Mouse (Mus musculus) testis, postnatal 10 days (tissue): Measurements from ENCODE around the gene Acpp.

Experiments
- DNase-seq: peaks from one replicate; pipeline ENCODE4 v3.0.0; 2021; ENCODE audit warnings: low spot score

The Acpp gene

DNA sequence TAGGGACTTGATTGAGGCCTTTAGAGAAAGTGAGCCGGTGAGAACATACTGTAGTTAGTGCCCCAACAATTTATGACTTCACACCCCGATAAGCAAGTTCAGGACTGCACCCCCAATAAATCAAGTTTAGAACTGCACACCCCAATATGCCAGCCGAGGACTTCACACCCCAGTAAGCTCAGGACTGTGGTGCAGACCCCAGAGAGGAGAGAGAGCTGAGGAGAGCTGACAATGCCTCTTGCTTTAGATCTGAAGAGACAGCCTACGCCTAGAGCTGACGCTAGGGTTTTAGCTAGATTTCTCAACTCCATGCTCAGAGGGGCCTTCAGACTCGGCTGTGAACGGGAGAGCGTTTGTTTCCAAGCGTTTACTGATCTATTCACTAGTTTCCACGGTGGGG is 32.7 kb downstream of the Acpp start:
- DNase-seq: no peak

DNA sequence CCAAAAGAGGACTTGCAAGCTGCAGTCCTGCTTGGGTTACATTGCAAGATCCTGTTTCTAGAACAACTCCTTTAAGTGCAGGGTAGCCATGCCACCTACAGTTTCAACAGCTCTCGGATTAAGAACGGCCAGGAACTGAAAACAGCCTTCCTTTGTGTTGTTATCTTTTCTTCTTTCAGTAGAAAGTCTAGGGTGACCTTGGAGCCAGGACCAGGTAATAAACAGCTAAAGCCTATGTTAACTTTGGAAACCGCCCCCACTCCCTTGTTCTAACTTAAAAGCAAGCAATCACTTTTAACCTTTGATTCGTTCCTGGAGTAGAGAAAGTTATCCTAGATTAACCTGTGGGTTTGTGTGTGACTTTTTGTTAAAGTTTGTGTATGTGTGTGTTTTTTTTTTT is 33.2 kb downstream of the Acpp start:
- no peak for DNase-seq

DNA sequence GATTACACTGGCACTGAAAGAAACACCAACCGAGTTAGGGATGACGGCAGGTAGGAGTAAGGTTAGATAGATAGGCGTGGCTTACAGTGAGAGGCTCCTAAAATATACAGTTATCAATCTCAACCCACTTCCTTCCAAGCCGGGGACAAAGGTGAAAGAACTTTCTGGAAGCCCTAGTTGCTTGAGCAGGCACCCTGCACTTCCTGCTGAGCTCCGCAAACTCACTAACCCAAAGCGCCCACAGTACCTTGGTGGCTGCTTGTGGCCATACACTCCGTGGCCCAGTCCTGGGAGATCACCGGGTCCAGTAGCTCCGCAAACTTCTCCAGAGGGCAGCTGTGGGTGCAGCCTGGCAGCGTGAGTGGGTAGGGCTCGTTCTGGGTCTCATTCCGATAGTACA is 37.0 kb downstream of the Acpp start:
- no peak for DNase-seq

DNA sequence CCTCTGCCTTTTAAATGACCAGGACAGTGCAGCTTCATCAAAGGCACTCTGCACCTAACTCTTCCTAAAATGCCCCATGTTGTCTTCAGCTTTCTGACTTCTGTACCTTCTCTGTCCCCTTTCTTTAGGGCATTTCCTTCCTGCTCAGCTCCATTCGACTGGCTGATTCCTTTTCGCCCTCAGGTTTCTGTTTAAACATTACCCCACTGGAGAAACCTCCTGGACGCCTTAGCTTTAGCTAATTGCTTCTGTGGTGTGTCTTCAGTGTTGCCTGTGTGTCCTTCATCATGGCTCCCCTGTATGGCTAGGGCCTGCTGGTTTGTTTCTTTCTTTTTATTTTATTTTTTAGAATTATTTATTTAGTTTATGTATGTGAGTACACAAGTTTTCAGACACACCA is 40.5 kb downstream of the Acpp start:
- no peak for DNase-seq

DNA sequence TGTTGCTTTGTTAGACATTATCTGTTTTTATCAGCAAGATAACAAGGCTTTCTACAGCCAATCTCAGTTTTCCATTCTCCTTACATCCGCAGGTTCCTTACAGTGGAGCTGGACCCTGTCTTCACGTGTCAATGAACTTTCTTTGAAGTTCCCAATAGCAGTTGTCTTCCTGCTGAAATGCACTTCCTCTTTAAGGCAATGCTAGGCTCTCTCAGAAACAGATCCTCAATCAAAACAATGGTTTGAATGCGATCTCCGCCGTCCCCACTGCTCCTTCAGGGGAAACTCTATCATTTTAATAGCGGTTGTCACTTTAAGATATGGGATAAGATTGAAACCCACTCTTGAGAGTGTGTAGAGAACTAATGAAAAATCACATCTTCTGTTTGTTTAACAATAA is 52.6 kb downstream of the Acpp start:
- no peak for DNase-seq

DNA sequence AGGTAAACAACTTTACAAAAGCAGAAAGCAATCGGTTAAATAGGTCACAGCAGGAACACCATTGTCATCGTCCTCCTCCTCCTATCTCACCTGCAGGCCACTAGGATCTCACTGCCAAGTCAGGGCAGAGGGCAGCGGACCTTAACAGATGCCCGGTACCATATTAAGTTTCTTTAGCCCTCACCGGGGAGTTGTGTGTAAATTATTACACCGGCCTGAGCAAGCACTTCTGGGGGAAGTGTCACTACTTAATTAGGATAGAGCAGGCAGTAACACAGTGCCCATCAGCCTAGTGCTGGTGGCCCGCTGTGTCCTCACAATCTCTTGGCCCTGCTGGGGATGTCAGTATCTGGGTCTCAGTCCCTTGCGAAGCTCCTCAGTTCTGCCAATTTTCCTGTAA is 55.0 kb downstream of the Acpp start:
- no peak for DNase-seq

DNA sequence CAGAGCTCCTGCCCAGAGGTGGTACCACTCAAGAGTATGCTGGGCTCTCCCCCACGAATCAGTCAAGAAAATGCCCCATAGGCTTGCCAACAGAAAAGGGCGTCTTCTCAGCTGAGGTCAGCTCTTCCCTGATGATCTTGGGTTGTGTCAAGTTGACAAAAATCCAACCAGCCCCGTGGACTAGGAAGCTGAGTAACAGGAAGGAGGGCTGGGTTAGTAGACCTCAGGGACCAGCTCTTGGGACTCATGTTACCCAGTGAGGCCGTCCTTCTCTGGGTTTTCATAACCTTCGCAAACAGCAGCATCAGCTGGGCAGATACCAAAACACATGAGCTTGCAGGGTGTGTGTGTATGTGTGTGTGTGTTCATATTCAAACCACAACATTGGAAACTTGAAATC is 55.8 kb downstream of the Acpp start:
- no peak for DNase-seq

DNA sequence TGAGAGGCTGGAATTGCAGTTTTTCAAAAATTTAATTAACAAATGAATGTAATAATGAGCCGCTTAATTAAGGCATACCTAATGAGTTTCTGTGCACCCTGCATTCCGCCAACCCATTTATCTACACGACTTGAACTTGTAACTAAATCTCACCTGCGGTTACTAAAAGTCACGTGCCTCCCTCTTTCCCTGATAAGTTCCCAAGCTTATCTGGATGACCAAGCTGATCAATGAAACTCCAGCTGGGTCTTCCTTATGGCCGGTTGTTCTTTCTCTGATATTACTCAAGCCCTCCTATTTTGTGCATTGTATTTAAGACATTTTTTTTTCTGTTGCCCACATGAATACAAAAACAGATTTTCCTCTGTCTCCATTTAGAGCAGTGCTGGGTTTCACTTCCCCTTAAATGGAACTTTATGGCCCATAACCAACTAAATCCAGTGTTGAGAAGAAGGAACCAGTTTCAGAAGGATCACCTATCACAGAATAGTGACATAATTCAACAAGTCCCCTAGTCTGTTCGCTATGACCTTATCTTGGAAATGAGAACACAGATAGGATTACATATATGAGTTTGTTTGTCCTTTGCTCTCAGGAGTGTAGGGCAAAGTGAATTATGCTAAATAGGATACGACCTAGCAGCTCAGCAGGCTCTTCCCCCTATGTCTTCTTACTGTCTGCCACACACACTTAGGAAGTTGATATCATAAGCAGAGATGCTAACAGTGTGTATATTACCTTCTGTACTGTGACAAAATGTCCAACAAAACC is 56.6 kb downstream of the Acpp start:
- DNase-seq: no peak

DNA sequence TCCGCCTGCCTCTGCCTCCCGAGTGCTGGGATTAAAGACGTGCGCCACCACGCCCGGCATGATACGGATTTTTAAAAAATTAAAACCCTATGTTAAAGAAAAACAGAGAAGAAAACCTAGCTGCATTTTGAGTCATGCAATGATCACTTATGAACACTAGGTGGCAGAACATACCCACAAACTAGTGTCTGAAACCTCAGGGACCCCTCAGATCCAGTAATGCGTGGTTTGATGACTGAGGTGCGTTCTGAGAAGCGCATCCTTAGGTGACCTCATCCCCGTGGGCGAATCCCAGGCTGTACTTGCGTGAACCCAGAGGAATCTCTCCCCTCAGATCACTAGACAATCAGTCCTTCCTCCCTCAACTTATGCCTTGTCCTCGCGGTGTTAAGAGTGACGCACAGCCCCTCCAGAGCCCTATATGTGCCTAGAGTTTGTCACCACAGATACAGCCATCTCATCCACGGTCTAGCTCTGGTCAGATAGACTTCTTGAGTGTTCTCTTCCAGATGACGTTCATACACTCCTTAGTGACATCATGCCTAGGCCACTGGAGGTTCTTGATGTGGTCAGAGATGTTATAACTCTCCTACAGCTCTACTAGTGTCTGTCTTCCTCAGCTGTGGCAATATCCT is 59.9 kb downstream of the Acpp start:
- DNase-seq: no peak

DNA sequence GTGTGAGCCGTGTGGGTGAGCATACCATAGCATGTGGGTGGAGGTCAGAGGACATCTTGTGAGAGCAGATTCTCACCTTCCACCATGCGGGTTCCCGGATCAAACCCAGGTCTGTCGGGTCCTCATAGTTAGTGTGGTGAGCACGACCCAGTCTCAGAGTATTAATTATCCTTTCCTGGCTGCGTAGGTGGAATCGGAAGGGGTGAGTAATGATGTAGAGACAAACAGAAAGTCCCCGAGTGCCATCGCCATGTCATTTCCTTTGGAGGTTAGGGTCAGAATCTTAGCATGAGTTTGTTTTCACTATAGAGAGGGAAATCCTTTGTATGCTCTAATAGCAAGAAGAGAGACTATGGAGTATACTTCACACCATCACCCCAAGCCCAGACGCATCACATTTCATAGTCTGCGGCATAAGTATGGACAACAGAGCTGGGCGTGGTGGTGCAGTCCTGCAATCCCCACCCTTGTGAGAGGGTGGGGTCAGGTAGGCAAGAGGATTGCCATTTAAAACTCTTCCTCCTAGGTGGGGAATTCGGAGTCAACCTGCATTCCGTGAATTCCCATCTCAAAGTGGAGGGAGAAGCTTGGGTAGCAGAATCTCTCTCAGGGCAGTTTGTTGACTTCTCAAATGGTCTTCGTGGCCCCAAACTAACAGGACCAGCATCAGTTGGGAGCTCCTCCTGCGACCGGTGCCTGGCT is 62.3 kb downstream of the Acpp start:
- DNase-seq: no peak

DNA sequence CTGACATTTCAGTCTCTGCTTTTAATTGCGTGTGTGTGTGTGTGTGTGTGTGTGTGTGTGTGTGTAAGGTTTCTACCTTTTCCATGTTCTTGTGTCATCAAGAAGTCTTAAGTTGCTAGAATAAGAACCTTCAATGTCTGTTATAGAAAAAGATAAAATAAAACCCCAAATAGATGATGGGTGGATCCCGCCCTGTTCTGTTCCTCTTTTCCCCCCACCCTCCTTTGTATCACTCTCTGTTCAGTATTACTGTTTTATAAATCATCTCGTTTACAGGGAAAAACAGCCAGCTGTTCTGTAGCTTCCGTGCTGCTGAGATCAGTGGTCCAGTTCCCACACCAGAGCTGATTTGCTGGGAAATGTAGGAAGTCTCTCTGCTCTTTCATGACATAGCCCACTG is 65.5 kb downstream of the Acpp start:
- no peak for DNase-seq

DNA sequence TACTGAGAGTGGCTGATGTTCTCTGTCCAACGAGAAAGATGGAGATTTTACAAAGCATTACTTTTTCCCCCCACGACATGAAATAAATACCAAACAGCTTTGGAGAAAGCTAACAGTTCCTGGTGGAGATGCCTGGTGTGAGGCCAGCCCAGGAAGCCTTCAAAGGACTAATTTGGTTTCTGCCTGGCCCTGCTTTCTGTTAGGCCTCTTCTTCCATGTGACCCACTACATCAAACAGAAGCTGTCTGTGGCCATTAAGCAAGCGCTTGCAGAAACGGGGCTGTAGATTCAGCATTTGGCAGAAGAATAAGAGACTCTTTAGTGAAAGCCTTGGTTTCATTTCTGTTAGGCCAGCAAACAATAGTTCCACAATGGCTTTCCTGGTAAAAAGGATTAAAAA is 65.9 kb downstream of the Acpp start:
- DNase-seq: no peak

DNA sequence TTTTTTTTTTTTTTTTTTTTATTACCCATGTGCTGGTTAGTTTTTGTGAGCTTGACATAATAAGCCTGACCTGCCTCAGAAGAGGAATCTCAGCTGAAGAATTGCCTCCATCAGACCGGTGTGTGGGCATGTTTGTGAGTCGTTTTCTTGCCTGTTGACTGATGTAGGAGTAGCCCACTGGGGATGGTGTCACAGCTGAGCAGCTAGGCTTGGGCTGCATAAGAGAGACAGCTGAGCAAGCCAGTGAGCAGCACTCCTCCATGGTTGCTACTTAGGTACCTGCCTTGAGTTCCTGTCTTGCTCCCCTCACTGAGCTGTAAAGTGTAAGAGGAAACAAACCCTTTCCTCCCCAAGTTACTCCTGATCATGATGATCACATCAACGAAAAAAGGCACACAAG is 67.6 kb downstream of the Acpp start:
- DNase-seq: no peak

DNA sequence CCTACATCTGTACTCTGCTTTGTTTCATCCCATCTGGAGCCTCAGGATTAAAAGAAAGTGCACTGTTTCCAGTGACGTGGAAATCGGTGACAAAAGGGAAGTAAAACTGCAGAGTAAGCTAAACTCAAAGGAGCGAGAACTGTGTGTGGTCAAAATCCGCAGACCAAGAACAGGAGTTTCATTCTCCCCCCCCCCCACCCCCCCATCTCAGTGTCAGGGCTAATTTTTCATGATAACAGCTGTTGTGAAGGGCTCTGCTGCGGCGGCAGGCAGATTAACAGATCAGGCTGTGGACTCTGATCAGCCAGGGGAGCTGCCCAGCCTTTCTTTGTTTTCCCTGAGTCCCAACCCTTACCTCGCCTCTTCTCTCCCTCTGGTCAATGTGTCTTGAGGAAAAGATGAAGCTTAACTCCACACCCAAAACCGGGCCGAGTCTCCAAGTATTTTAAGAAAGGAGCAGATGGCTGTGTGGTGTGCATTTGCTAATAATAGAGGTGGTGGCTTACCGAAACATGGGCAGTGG is 68.1 kb downstream of the Acpp start:
- no peak for DNase-seq

DNA sequence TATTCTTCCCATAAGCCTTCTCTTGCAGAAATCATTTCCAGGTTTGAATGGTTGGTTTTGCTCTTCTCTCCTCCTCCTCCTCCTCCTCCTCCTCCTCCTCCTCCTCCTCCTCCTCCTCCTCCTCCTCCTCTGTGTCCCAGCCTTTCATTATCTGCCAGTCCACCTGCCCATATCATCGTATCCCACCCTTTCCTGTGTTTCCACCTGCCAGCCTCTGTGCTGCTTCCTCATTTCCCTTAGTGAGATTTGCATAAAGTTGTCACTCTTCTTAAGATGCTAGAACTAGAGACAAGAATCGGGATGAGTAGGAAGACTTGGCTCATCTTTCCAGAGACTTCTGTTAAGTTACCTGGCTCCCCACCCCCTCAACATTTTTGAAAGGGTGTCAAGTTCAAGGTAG is 73.0 kb downstream of the Acpp start:
- no peak for DNase-seq

DNA sequence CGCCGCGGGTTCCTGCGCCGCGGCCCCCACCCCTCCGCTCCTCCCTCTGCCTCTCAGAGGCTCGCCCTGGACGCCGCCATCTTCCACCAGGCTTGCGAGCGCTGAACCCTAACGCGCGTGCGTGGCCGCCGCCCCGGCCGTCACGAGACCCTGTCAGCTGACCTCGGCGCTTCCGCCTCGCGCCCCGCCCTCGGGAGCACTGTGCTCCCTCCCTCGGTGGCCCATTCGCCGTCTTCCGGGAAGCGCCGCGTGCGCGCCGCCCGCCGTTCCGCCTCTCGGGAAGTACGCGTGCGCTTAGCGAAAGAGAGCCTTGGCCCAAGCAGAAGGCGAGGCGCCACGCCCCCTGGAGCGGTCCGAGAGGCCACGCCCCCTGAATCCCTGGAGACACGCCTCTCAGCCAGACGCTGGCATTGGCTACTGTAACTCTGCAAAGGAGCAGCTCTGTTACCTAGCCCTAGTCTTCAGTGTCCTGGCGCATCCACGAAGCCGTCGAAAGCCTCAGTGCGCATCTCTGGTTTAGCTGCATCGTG is 74.7 kb downstream of the Acpp start, which contains the start of gene Dnajc13:
TSS of gene Dnajc13 (minus strand) at position 108 of the 530 bp plus-strand sequence.
- peak; percentile 99 for DNase-seq

DNA sequence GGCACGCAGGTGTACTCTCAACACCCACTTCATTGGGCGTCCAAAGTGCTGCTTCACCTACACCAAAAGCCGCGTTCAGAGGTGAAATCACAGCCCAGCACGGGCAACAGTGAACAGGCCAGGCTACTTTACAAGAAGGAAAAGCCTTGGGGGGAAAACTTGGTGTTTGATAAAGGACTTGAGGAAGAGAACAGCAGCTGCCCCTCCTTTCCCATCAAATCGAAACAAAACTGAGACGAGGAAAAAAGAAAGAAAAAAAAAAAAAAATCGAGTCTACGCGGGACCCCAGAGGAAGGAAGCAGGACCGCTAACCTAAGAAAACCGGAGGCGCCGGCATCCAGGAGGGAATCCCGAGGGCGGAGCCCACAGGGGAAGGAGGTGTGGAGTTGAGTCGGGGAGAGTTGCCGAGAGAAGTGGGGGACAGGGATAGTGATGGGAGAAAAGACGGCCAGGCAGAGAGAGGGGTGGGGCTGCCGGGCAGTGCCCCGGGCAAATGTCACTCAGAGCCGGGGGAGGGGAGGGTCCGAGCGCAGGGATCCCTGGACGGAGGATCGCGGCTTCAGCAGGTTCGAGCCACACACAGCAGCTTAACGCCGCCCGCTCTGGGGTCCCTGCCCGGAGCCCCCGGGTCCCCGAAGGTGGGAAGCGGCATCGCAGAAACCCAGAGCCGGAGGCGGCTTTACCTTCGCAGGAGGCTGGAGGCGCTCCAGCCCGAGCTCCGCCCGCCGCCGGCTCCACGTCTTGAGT is 75.4 kb downstream of the Acpp start:
- DNase-seq: peak; percentile 75

DNA sequence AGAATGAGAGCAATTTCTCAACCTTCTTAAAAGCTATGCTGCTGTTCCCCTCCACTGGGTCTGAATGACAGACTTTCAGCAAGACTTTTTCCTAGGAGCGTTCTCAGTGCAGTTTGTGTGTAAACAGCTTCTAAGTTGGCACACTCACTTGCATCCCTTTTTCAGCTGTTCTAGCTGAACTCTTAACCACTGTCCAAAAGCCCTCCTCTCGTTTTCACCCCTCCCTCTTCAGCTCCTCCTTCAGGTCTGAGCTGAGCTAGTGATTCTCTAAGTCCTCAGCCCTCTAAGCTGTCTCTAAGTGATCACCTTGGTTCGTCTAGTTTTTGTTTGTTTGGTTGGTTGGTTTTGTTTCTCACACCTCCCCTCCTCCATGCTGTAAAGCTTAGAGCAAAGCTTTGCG is 77.2 kb downstream of the Acpp start:
- DNase-seq: no peak

DNA sequence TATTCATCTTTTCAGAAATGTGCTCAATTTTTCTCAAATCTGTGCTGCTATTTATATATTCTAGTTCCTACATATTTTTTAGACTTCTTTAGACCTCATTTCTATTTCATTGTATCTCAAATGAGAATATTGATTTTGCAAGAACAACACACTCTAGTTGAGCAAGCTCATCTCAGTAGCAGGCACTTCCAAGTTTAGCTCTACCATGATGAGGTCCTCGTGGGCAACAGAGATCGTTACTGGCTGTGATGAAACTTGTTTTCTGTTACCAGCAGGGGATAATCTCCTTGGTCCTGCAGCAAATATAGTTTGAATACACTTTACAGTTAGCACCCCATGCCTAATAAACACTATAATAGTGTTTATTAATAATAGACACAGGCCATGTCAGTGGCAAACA is 81.5 kb downstream of the Acpp start:
- no peak for DNase-seq

DNA sequence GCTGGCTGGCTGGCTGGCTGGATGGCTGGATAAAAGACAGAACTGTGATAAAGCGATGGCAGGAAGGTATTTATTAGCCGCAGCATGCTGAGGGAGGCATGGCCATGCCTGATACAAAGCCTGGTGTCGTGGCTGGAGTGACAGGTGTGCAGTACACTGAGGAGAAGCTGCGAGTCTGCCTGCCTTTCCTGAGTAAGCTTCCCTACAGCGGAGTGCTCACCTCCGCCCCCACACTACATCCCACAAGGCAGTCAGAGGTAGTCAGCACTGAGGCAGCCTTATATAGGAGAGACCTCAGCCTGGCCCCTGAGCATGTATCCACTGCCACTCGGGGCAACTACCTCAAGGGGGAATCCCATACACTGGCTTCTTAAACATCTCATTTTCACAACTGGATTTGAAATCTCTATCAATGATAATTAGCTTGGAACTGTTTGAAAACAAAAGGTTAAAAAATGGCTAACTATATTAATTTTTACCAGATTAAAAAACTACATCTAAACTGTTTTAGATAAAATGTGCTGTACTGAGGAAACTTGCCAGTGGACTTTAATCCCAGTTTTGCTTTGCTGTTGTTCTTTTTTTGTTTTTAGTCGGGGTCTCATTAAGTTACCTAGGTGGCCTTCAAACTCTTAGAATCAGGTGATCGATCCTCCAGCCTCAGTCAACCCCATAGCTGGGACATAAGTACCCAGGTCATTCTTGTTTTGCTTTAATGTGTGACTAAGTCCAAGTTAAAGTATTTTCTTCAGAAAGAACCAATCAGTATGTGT is 83.0 kb downstream of the Acpp start:
- no peak for DNase-seq

DNA sequence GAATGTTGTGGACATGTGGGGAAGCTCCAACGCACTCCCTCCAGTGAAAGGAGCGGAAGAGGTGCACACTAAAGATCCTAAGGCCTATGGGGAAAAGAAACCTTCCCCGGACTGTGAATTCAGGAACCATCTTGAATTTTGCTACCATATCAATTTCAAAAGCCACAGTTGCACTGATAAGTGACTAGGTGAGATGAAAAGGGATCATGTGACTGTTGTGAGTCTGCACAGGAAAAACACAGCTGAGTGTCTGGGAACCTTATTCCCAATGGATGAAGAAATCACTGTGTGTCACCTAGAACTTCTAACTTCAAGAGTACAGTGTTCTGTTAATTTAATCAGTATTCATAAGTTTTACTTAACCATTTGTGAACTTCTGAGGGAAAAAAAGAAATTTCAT is 84.9 kb downstream of the Acpp start:
- no peak for DNase-seq
